Mouse (Mus musculus): ENCODE data around the gene Rorb. TPM values are rescaled to one million over a fixed set of nuclear protein-coding genes. Genes with fewer than 3 reads are reported as not detected.

Rorb gene
- polyA plus RNA-seq, 1 experiment from 2014 or later = 0.01 TPM

DNA sequence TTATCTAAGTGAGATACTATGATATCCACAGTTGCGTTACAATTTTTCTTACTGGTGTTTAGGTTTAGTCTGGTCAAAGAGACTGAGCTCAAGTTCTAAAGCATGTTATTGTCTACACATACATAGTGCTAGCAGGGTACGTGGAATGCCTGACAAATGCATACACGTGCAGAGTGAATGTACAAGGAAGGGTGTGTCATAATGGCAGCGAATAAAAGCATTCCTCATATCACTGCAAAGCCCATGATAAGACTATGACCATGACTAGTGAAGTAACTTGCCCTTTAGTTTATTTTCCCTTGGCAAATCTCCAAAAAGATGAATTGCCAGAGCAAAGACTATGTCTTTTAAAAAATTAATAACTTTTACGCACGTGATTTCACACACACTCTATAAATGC is 13.8 kb downstream of the Rorb start:
- ATAC-seq = no peak
- WGBS (ENCODE audit: insufficient replicate concordance) = 79% methylated on average over 6 of the region's 6 CpGs
- Histone ChIP-seq H3K9me3 (replicated peaks) (no peaks in the 10 kb centered on the region), H3K9ac (no peak overlapping the region), H3K27me3 (replicated peaks) (no peaks in the 10 kb centered on the region), H3K36me3 (no peaks in the 10 kb centered on the region), H3K4me1 (no peaks in the 10 kb centered on the region), H3K4me3 (no peak overlapping the region), H3K4me2 (no peak overlapping the region), H3K27ac (no peak overlapping the region)

DNA sequence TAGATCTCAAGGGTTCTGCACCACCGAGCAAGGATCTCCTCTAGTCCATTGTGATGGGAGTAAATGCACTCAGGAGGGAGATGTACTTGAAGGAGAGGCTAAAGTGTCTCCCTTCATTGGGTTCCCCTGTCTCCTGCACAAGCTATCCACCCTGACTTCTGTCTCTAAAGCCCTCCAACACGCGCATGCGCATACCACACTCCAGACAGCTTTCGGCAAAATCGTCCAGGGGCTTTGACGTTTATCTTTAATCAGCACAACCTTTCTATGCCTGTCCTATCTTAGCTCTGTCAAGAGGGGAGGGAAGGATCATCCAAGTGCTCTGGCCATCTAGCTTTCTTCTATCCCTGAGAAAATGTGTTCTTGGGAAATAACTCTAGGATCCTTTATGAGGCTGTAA is 21.6 kb downstream of the Rorb start:
- no peaks in the 10 kb centered on the region for H3K9me3 ChIP-seq (replicated peaks)
- 69% methylated on average over 7 of the region's 7 CpGs for WGBS (ENCODE audit: insufficient replicate concordance)
- no peak overlapping the region for H3K4me2 ChIP-seq
- no peaks in the 10 kb centered on the region for H3K27me3 ChIP-seq (replicated peaks)
- no peak overlapping the region for H3K4me3 ChIP-seq
- H3K36me3 ChIP-seq = no peaks in the 10 kb centered on the region
- no peak overlapping the region for H3K27ac ChIP-seq
- H3K9ac ChIP-seq = no peak overlapping the region
- H3K4me1 ChIP-seq = no peaks in the 10 kb centered on the region
- ATAC-seq = no peak

DNA sequence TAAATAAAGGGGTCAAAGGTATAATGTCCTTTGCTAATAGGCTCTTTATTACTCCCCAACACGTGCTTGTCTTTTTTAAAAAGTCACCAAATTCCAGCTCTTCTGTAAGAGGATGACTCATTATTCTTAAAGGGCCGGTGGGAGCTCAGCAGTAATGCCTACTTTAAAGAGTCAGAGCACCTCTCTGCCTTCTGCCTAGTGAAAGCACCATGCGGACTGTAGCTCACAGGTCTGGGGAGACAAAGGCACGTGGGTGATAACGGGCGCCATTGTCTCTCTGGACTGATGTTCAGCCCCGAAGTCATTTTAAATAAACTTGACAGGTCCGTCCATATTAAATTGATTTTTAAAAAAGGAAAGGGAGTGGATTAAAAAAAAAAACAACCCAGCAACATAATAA is 33.1 kb downstream of the Rorb start:
- H3K27me3 ChIP-seq (replicated peaks) = no peaks in the 10 kb centered on the region
- WGBS (ENCODE audit: insufficient replicate concordance) = 61% methylated on average over 8 of the region's 8 CpGs

DNA sequence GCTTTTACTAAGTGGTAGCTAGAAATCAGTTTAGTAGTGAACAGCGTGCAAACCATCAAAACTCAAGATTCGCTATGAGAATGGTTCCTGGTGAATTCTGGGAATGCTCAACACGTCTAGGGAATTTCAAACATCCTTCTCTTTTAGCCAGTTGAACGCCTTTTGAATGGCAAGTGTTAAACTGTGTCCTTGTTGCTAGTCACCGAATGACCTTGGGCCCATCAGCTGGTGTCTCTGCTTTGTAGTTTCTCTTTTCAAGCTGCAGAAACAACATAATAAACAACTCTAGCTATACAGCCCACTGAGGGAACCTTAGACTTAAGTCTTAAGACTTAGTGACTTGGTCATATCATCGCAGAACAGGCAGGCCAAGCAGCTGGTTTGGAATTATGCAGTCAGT is 36.2 kb downstream of the Rorb start:
- ATAC-seq = no peak
- 64% methylated on average over 6 of the region's 6 CpGs for WGBS (ENCODE audit: insufficient replicate concordance)
- Histone ChIP-seq H3K4me3 (no peak overlapping the region), H3K27ac (no peak overlapping the region), H3K27me3 (replicated peaks) (no peaks in the 10 kb centered on the region), H3K4me1 (no peaks in the 10 kb centered on the region), H3K9ac (no peak overlapping the region), H3K4me2 (no peak overlapping the region), H3K36me3 (no peaks in the 10 kb centered on the region), H3K9me3 (replicated peaks) (no peaks in the 10 kb centered on the region)

More for the DNA sequence above, 33.1 kb downstream of the Rorb start:
- Histone ChIP-seq H3K36me3 (no peaks in the 10 kb centered on the region), H3K9me3 (replicated peaks) (no peaks in the 10 kb centered on the region), H3K9ac (no peak overlapping the region), H3K4me3 (no peak overlapping the region), H3K4me1 (no peaks in the 10 kb centered on the region), H3K27ac (no peak overlapping the region), H3K4me2 (no peak overlapping the region)
- ATAC-seq = no peak

DNA sequence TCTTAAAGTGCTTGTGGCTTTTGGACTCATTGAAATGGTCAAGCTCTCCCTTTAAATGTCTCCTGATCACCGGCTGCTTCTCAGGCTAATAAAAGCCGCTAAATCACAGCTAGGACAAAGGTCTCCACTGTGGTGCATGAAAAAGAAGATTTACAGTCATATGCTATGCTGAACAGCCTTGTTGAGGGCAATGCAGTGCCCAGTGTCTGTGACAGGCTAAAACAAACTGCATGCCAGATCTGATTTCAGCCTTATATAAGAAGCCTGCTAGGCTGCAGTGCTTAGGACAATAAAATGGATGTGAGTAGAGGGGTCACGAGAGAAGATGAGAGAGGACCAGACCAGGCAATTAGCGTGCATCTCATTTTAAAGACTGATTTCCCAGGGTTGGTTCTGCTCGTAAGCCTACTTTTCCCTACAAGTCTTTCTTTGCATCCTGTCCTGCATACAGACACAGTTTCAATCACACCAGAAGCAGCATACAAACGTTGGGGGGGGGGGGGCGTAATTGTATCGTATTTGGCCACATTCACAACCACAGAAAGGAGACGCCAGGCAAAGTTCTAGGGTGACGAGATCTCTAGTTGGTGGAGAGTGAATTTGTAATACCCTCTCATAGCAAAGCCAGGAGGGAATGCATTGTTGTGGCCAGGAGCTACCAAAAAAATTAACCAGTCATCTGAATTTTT is 52.1 kb downstream of the Rorb start:
- no peak for ATAC-seq
- Histone ChIP-seq H3K9ac (no peak overlapping the region), H3K27me3 (replicated peaks) (no peaks in the 10 kb centered on the region), H3K4me3 (no peak overlapping the region), H3K4me2 (no peak overlapping the region), H3K4me1 (no peaks in the 10 kb centered on the region), H3K9me3 (replicated peaks) (no peaks in the 10 kb centered on the region), H3K36me3 (no peaks in the 10 kb centered on the region), H3K27ac (no peak overlapping the region)
- 62% methylated on average over 10 of the region's 10 CpGs for WGBS (ENCODE audit: insufficient replicate concordance)

DNA sequence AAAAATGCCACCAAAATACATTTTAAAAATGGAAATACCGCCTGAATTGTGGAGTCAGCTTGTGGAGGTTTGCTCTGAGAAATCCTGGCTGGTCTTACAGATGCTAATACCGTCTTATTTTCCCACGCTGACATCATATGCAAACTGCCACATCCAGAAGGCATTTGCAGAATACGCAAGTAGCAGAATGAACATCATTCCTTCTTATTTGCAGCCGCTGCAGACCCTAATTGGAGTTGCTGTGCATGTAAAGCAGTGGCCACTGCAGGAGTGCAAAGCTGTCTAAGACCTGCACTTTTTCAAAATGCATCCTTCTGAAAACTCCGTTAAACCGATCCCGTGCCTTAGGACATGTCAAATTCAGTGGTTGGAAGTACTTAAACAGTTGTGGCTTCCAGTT is 52.8 kb downstream of the Rorb start:
- WGBS (ENCODE audit: insufficient replicate concordance) = 77% methylated on average over 8 of the region's 8 CpGs
- Histone ChIP-seq H3K9me3 (replicated peaks) (no peaks in the 10 kb centered on the region), H3K36me3 (no peaks in the 10 kb centered on the region), H3K4me2 (no peak overlapping the region), H3K27ac (no peak overlapping the region), H3K9ac (no peak overlapping the region), H3K4me1 (no peaks in the 10 kb centered on the region), H3K4me3 (no peak overlapping the region), H3K27me3 (replicated peaks) (no peaks in the 10 kb centered on the region)
- ATAC-seq = no peak

DNA sequence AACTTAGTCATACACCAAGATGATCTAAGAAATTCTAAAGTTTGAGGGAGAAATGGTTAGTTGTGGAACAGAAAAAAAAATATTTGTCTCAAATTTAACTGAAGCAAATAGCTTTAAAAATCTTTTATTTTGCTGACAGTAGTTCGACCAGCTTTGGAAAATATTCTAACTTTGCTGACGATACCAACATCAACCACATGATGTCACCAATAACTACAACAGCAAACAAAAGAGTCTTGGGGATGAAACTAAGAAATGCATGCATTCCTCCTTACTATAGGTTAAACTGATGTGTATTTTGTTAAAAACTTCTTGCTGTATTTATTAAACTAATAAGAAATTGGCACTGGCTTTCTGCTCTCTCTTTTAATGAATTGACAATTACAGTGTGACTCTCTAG is 67.9 kb downstream of the Rorb start:
- H3K27me3 ChIP-seq (replicated peaks) = no peaks in the 10 kb centered on the region
- no peaks in the 10 kb centered on the region for H3K36me3 ChIP-seq
- WGBS (ENCODE audit: insufficient replicate concordance) = 35% methylated on average over 2 of the region's 2 CpGs
- H3K4me2 ChIP-seq = no peak overlapping the region
- no peak overlapping the region for H3K9ac ChIP-seq
- no peak overlapping the region for H3K27ac ChIP-seq
- ATAC-seq = no peak
- no peaks in the 10 kb centered on the region for H3K9me3 ChIP-seq (replicated peaks)
- H3K4me1 ChIP-seq = no peaks in the 10 kb centered on the region
- no peak overlapping the region for H3K4me3 ChIP-seq

DNA sequence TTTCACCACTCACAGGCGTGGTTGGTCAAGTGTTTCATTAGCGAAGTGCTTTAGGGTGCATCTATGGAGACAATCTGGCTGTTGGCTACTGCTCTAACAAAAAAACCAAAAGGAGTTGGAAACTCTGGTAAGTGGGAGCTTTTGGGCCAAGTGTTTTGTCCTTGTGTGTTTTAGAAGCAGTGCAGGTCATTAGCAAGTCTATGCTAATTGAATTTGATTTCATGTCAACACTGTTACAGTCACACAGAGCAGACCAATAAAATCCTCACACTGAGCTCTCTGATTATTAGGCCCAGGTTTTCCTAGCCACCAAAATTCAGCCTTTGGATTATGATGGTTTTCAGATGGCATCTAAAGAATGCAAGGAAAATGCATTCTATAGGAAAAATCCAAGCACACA is 70.2 kb downstream of the Rorb start:
- ATAC-seq = no peak
- H3K4me2 ChIP-seq = no peak overlapping the region
- H3K36me3 ChIP-seq = no peaks in the 10 kb centered on the region
- no peak overlapping the region for H3K27ac ChIP-seq
- 52% methylated on average over 2 of the region's 2 CpGs for WGBS (ENCODE audit: insufficient replicate concordance)
- H3K4me3 ChIP-seq = no peak overlapping the region
- H3K9ac ChIP-seq = no peak overlapping the region
- H3K9me3 ChIP-seq (replicated peaks) = no peaks in the 10 kb centered on the region
- no peaks in the 10 kb centered on the region for H3K4me1 ChIP-seq
- H3K27me3 ChIP-seq (replicated peaks) = no peaks in the 10 kb centered on the region

DNA sequence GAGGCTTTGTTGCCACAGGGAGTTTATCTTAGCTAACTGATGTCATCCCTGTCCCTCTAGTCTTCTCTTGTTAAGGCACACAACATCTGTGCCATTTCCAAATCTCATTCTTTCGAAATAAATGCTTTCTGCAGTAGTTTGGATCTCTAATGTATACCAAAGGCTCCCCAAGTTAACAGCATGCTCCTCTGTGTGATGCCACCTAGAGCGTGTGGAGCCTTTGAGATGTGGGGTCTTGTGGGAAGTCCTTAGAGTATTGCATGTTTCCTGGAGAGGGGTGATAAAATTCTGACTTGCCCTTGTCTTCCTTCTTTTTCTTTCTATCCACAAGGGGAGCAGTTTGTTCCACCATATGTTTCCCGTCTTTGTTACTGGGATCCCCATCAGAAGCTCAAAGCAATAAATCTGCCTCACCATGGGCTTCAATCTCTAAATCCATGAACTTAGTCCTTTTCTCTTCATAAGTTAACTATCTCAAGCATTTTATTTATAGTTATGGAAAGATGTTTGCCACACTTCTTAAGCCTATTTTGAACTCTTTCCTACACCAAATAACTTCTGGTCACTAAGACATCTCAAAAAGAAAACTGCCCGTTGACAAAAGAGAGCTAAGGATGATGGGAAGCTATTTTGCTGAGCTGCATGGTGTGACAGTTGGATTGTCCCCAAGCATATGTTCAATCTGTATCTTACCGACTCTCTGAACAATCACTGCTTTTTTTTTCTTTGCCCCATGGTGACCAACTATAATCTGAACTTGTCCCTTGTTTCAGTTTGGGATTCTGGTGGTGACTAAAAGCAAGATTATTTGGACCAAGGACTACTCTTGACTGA is 76.3 kb downstream of the Rorb start:
- Histone ChIP-seq H3K36me3 (no peaks in the 10 kb centered on the region), H3K27ac (no peak overlapping the region), H3K4me1 (no peaks in the 10 kb centered on the region), H3K4me2 (no peak overlapping the region), H3K4me3 (no peak overlapping the region), H3K9ac (no peak overlapping the region), H3K27me3 (replicated peaks) (no peaks in the 10 kb centered on the region), H3K9me3 (replicated peaks) (no peaks in the 10 kb centered on the region)
- ATAC-seq = no peak
- WGBS (ENCODE audit: insufficient replicate concordance) = 52% methylated on average over 5 of the region's 5 CpGs

DNA sequence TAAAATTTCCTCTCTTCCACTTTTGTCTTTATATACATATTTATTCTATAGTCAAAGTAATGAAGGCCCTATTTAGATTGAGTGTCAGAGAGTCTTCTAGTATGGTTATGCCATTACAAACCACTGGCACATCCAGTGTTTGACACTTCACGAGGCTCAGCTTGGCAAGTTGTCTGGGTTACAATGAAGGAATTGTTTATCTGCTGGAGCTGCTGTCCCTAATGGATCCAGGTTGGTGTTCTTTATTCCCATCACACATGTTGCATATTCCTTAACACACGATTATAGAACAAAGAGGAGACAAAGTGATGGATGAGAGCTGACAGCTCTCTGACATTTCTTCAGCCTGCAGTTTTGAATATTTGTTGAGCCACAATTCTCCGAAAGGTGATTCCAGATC is 77.0 kb downstream of the Rorb start:
- Histone ChIP-seq H3K4me3 (no peak overlapping the region), H3K9me3 (replicated peaks) (no peaks in the 10 kb centered on the region), H3K27me3 (replicated peaks) (no peaks in the 10 kb centered on the region), H3K36me3 (no peaks in the 10 kb centered on the region), H3K4me1 (no peaks in the 10 kb centered on the region), H3K4me2 (no peak overlapping the region), H3K27ac (no peak overlapping the region), H3K9ac (no peak overlapping the region)
- no peak for ATAC-seq
- WGBS (ENCODE audit: insufficient replicate concordance) = 56% methylated on average over 3 of the region's 3 CpGs

DNA sequence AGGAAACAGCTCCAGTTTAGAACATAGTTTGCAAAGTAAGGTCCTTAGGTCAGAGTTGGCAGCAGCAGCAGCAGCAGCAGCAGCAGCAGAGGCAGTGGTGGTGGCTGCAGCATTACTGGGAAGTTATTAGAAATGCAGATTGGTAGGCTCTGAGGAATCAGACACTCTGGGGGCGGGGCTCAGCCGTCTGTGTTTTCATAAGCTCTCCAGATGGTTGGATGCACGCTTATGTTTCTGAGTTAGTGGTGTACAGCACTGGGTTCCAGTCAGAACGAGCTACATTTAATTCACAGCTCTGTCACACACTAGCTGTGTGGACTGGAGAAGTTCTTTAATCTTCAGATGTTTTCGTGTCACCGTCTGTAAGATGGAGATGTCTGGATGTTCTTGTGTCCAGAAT is 105.9 kb downstream of the Rorb start:
- H3K27me3 ChIP-seq (replicated peaks) = no peaks in the 10 kb centered on the region
- H3K36me3 ChIP-seq = no peaks in the 10 kb centered on the region
- H3K9me3 ChIP-seq (replicated peaks) = no peaks in the 10 kb centered on the region
- ATAC-seq = no peak
- no peak overlapping the region for H3K4me2 ChIP-seq
- H3K4me3 ChIP-seq = no peak overlapping the region
- no peak overlapping the region for H3K27ac ChIP-seq
- no peak overlapping the region for H3K9ac ChIP-seq
- 64% methylated on average over 6 of the region's 6 CpGs for WGBS (ENCODE audit: insufficient replicate concordance)
- H3K4me1 ChIP-seq = no peaks in the 10 kb centered on the region

DNA sequence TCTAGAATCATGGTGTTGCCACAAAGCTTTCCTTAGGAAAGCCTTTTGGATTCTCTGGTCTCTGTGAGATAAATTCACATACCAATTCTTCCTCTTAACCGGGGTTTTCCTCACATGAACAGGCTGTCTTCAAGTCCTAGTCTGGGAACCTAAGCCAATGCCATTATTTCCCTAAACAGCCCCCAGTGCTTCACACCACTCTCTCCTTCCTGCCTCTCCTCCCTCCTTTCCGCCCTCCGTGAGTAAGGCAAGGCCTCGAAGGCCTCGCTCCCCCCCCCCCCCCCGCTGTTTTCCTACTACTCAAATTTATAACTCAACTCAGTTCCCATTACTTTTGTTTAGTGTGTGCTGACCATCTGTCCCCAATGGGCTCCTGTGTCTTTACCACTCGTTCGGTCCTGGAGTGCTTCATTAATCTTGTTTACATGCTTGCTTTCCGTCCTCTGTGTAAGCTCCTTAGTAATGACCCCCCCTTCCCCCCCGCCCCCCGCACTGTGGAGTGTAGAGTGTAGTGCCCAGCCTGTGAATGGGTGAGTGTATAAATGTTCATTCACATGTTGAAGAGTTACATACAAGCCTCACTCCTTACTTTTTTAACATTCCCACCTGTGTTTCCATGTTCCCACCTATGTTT is 106.9 kb downstream of the Rorb start:
- Histone ChIP-seq H3K4me1 (no peaks in the 10 kb centered on the region), H3K27ac (no peak overlapping the region), H3K27me3 (replicated peaks) (no peaks in the 10 kb centered on the region), H3K4me2 (no peak overlapping the region), H3K9me3 (replicated peaks) (no peaks in the 10 kb centered on the region), H3K9ac (no peak overlapping the region), H3K4me3 (no peak overlapping the region), H3K36me3 (no peaks in the 10 kb centered on the region)
- WGBS (ENCODE audit: insufficient replicate concordance) = 64% methylated on average over 7 of the region's 11 CpGs
- ATAC-seq = no peak

Measured in liver, embryonic 12.5 days (tissue).